Mouse (Mus musculus) embryo, embryonic 9.5 days (tissue): Measurements from ENCODE around the gene Zfp40.

Experiments
- DNase-seq: peaks from one replicate; pipeline ENCODE4 v3.0.0-alpha.2; 2017; ENCODE audit errors: extremely low spot score

Zfp40 gene

DNA sequence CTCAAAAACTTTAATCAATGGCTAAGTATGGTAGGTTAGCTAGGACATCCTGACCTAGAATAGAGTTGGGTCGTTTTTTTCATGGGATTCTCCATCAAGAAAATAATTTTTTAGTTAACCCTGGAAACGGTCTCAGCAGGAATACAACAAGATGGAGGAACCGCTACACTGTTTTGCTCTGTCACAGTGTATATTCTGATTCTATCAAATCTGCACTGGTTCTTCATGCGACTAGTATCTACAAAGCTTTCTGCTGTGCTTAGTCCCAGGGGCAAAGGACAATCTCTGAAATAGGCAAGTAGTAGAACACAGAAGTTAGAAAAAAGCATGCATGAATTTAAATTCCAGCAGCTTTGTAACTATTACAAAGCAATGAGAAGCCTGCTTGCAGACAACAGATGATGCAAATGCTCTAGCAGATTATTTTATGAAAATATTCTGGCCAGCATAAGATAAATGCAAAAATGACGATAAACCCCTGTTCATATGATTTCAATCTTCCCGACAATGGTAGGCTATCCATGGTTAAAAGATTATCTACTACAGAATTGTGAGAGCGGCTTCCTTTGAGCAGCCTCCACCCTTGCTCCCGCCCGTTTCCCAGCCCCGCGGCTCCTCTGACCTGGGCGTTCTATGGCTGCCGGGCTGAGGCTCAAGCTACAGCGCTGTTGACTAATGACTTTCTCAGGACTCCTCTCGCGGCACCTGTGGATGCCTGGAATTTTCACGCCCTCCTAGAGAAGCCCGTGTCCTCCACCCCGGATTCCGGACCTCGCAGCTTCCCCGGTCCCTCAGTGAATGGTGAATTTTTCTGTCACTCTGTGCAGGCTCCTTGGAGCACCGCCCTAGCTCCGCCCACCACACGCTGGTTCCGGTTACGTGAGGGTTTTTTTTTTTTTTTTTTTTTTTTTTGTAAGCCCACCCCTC lies at the start of gene Zfp40:
TSS of gene Zfp40 (minus strand) at position 800 of the 927 bp plus-strand sequence.
- DNase-seq = peak; percentile 85

GRCm38 (mm10) chr17:23218320-23218719 lies 25.3 kb upstream of the Zfp40 start:
- no peak for DNase-seq

DNA sequence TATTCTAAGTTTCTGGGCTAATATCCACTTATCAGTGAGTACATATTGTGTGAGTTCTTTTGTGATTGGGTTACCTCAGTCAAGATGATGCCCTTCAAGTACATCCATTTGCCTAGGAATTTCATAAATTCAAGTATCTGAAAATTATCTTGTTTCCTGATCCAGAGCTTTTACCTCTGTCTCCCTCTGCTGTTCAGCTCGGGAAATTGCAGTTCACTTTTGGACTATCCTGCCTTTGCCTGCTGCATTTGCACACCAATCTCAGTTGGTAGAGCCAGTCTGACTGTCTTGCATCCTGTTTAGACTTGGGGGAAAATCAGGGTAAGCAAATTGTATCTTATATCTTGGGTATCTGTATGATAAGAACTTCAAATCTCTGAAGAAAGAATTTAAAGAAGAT lies 6.8 kb upstream of the Zfp40 start:
- peak; percentile 5 for DNase-seq

GRCm38 (mm10) chr17:23193441-23193840 lies 389 bp upstream of the Zfp40 start:
- DNase-seq = peak; percentile 29

DNA sequence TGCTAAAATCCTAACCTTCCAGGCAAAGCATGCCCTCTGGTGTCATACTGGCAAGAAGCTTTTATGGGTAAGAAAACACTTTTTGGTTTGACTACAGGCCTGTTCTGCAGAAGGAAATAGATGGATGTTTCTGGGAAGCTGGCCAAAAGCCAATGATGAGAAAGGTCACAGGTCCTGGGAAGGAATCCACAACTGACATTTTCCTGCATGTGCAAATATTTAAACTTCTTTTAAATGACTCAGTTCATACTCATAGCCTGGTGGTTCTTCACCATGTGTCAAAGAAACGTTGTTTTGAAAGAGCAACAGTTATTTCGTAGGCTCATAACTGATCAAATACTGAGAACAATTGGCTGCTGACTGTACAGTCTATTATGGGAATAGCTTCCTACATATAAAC lies 5.4 kb downstream of the Zfp40 start:
- no peak for DNase-seq
